15 mouse cellular contexts compared by ENCODE assay signal in genomic region chr1:115336317-115336716, GRCm38 (mm10).
"Had no signal": no experiment of that assay in that cellular context is flagged by ENCODE, and none has a peak within 500 bp of the region (broad histone marks: within the 10 kb centered on the region; RNA-seq: fewer than 3 reads in every experiment).

No protein-coding gene starts in this region.

- DNase-seq: retina, postnatal 1 day; right cerebral cortex, adult 18-20 months; right cerebral cortex, postnatal 14 days; right cerebral cortex, postnatal 25 days; right cerebral cortex, postnatal 4 days; spleen, adult 18-20 months; thymus, adult 18-20 months; thymus, adult 2 months; thymus, postnatal 14 days; thymus, postnatal 25 days; thymus, postnatal 36 days; thymus, postnatal 4 days had no signal

- H3K4me1 ChIP-seq: neural tube, embryonic 12.5 days; neural tube, embryonic 13.5 days; neural tube, embryonic 15.5 days had no signal

- H3K27me3 ChIP-seq: neural tube, embryonic 12.5 days; neural tube, embryonic 13.5 days; neural tube, embryonic 15.5 days had no signal

- H3K4me2 ChIP-seq: neural tube, embryonic 12.5 days; neural tube, embryonic 13.5 days; neural tube, embryonic 15.5 days had no signal

- H3K36me3 ChIP-seq: neural tube, embryonic 12.5 days; neural tube, embryonic 13.5 days; neural tube, embryonic 15.5 days had no signal

- H3K27ac ChIP-seq: neural tube, embryonic 12.5 days; neural tube, embryonic 13.5 days; neural tube, embryonic 15.5 days had no signal

- H3K9ac ChIP-seq: neural tube, embryonic 12.5 days; neural tube, embryonic 13.5 days; neural tube, embryonic 15.5 days had no signal

- H3K4me3 ChIP-seq: neural tube, embryonic 12.5 days; neural tube, embryonic 13.5 days; neural tube, embryonic 15.5 days had no signal

- H3K9me3 ChIP-seq: neural tube, embryonic 12.5 days; neural tube, embryonic 13.5 days; neural tube, embryonic 15.5 days had no signal
